Mouse (Mus musculus) duodenum, adult 2 months (tissue): Measurements from ENCODE around the gene Mrpl49. TPM values are rescaled to one million over a fixed set of nuclear protein-coding genes. Genes with fewer than 3 reads are reported as not detected.

ENCODE experiments used
- polyA plus RNA-seq: library from polyadenylated mRNA; depleted of rRNA; stranded (reverse); fragments of >200 nt; gene quantifications from 2 replicates; pipeline ENCODE4 v1.2.3, GENCODE M21; 2012; ENCODE audit warnings: low replicate concordance; rRNA removed

Mrpl49 gene
- polyA plus RNA-seq, result 11.4 and 11.7 TPM in 2 replicates

DNA sequence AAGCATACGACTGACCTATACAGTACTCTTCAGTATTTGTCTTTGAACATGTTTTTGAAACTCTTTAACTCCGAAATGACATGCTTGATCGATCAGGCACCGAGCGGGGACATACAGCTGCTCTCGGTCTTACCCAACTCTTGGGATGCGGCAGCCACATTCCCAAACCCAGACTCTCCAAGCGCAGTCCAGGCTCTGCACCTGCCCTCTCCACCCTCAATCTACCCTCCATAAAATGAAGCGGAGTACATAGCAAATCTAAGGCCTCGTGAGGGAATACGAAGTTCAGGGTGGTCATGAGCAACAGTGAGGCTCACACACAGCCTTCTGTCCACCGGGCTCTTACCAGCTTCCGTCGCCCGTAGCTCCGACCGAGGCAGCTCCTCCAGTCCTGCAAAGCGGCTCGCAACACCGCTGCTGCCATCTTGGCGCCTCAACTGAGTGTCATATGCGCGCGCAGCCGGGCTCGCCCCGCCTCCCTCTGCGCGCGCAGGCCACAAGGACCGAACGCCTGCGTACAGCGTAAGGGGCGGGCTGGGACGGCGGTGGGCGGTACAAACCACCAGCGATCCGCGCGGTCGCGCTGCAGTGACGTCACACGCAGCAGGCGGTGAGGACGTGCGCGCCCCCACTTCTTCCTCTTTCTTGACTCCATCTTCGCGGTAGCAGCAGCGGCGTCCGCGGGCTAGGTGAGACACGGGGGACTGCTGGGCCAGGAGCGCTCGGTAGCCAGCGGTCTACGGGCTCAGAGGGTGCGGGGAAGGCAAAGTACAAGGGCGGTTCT lies at the start of gene Mrpl49, which contains the start of gene Fau:
Gene Mrpl49 (minus strand): TSS at position 473 of the 784 bp plus-strand sequence.
Gene Fau (plus strand): TSS at position 532 of the 784 bp plus-strand sequence.

DNA sequence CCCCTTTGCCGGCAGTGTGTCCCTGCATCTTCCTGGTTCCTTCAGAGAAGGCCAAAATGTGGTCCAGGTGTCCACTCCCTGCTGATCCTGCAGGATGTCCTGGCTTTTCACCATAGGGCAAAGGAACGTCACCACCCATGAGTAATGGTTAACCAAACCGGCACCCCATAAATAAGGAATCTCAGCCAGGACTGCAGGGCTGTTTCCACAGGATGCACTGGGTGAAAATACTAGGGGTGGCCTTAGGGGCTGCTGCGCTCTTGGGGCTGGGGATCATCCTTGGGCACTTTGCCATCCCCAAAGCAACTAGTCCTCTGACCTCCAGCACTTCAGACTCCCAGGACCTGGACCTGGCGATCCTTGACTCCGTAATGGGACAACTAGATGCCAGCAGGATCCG lies 48.0 kb upstream of the Mrpl49 start, which contains the start of gene Naaladl1:
Gene Naaladl1 (plus strand): TSS at position 197 of the 400 bp plus-strand sequence.

DNA sequence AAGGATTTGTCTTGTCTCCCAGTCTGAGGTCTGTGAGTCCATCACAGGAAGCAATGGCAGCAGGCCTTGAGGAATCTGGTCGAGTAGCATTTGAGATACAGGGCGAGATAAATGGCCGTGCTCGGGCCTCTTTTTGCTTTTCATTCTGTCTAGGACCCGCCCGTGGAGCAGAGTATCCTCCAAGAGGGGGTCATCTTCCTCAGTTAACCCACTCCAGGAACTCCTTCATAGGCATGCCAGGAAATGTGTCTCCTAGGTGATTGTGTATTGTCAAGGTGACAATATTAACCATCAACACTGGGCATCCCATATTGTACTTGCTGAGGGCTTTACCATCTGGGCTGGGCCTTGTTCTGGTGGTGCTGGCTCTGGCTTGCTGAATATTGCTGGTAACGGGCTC lies 36.5 kb upstream of the Mrpl49 start, which contains the start of gene AC131692.1:
Gene AC131692.1 (plus strand): TSS at position 301 of the 400 bp plus-strand sequence.

DNA sequence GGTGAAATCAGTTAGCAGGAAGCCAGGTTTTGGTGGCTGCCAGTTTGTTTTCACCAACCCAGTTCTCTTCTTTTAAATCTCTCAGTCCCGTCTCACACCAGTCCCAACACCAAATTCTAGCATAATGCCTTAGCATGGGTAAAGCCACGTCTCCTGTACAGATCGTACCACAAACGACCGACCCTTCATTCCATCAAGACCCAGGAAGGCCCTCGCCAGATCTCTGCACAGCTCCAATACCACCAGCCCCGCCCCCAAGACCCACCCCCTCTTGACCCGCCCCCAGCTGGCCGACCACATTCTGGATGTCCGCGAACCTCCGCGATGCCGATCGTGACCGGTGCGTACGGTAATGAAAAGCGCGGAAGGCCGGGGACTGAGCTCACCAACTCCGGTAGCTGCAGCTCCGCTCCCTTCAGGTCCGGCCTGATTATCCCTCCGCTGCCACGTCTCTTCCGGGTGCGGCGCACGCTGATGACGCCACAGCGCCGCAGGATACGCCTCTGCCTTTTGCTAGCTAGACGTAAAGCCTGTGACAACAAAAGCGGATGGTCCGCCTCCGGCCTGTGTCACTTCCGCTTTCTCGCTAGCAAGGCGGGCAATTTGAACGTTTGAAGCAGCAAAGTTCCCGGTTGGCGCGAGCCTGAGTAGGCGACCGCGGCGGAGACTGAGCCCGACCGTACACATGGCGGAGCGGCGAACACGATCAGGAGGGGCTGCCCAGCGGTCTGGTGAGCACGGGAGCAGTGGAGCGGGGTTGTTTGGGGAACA lies 27.1 kb upstream of the Mrpl49 start, which contains the start of the genes Zfpl1 and Cdca5:
Gene Zfpl1 (minus strand): TSS at position 479 of the 771 bp plus-strand sequence.
Gene Cdca5 (plus strand): TSS at position 506 of the 771 bp plus-strand sequence.

DNA sequence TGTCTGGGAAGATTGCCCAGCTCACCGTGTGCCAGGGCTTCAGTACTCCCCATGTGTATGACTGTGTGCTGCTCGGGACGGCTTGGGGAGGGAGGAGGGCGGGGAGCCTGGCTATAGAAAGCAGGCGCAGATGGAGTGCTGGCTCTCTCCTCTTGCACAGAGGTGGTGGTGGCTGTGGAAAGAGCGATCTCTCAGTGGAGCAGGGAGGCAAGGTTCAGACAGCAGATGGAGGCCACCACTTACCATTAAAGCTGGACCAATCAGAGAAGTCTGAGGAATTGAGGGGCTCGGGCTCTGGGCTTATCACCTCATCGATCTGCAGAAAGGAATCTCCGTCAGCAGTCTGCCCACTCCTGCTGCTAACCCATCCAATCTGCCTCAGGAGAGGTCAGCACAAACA lies 24.6 kb upstream of the Mrpl49 start, which contains the start of gene Gm28374:
Gene Gm28374 (minus strand): TSS at position 101 of the 400 bp plus-strand sequence.

DNA sequence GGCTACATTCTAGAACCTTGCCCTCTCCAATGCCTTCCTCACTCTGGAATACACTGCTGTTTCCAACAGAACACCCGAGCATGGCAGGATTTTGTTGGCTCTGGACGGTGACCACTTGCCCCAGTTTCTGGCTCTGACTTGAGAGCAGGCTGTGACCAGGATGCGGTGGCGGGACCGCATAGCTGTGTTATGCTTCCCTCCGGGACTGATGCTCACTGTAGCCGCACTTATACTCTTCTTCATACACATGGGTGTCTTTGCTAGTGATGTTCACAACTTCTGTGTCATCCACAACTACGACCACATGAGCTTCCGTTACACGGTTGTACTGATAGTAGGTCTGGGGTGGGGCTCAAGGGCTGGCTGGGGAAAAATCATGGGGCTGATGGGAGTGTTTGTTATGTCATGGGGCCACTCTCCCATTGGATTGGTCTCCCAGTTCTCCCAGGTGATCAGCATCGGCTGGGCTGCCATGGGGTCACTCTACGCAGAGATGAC lies 22.4 kb upstream of the Mrpl49 start, which contains the start of gene Tmem262:
Gene Tmem262 (plus strand): TSS at position 51 of the 498 bp plus-strand sequence.

DNA sequence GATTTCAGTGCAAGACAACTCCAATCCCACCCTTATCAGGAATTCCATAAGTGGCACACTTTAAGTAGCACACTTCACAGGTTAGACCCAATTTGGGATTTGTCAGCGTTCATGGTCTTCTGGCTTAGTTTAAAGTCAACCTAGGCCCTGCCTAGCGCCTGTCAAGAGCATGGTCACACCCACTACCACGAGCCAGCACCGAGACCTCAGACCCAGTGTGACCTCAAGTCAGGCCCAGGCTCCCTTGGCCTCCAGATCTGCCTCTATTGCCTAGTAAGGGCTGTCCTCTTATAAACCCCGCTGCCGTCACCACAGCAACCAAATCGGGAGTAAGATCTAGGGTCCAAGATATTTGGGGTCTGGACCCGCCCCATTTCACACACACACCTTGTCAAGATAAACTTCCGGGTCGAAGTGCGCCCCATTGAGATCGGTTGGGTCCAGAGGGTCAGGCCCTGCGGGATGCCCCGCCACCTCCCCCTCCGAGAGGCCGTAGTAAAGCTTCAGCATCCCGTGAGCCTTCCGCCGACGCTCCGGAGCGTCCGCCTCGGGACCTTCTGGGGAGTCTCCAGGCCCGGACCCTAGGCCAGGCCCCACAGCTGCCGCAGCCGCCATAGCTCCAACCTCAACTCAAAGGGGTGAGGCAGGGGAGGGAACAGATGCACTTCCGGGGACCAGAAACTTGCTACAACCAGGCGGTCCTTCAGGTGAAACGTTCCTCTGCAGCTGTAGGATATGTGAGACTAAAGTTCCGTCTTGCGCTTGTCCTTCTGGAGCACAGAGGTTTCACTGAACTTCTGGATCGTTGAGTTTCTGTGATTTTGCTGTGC lies 19.2 kb upstream of the Mrpl49 start, which contains the start of gene Vps51:
Gene Vps51 (minus strand): TSS at position 668 of the 830 bp plus-strand sequence.

DNA sequence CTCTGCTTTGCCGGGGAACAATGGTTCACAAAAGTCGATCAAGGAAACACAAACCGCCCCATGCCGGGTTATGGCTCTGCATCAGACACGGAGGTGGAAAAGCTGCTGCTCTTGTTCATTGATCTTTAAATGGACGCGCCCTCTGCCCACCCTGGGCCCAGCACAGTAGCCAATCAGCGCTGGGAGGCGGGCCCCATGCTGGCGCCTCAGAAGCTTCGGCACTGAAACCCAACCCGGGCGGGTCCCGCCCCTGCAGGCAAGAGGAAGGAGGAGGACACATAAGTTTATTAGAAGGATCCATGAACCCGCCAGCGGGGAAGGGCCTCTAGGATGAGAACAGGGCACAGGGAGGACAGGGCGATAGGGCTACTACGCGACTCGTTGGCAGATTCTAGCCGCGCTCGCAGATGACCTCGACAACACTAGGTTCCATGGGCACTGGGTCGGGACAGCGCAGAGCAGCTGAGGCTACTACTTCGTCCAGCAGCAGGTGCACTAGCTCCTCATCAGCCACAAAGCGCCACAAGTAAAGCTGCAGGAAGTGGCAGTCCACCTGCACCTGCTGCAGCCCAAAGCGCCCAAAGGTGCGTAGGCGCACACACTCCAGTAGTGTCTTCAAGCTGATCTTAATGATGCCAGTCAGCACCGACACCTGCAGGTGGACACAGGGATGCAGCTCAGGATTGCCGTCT lies 10.3 kb upstream of the Mrpl49 start, which contains the start of gene Tm7sf2:
Gene Tm7sf2 (minus strand): TSS at position 650 of the 692 bp plus-strand sequence.

DNA sequence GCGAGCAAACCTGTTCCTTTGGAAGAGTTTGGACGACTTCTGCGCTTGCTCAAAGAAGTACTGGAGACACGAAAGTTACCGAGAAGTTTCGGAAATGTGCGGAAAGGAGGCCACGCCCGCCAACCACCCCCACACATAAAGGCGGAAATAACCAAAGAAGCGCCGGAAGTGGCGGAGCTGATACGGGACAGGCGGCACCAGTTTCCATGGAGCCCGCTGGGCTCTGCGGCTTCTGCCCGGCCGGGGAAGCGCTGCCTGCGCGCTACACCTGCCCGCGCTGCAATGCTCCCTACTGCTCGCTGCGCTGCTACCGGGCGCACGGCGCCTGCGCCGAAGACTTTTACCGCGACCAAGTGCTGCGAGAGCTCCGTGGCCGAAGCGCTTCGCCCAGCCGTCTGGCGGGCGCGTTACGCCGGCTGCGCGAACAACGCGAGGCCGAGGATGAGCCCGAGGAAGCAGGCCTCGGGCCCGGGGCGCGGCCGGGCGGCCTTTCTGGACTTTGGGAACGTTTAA lies 3.5 kb upstream of the Mrpl49 start, which contains the start of gene Znhit2:
Gene Znhit2 (plus strand): TSS at position 172 of the 513 bp plus-strand sequence.

DNA sequence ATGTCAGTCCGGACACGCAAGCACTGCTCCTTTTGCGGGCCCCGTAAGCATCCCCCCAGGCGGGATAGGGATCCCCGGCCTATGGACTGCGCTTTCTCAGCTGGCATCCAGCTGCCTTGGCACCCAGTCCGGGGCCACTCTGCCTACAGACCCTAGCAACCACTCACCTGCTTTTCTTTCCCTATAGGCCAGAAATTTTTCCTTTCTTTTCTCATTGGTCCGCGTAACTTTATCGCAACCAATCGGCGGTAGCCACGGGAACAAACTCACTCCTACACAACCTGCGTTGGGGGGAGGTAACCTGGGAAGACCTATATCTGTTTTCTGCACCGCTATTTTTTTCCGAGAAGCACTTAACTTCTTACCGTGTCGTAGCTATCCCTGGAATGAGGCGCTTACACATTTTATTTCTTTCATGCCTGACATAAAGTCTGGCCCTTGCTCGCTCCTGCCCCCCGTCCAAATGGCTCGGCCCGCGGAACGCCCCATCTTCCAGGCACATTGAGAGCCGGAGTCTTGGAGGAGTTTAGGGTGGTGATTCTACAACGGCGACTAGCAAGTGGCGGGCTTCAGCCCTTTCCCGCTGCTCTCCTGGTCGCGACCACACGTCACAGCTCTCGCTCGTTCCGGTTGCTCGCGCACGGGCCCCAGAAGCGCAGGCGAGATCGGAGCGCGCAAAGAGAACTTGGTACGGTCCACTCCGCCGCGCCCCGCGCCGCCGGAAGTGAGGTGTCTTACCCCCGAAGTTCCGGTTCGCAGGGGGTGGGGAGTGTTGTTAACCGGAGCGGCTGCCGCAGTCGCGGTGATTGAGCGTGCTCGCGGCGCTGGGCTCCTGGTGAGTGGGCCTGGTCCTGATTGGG lies 11.1 kb downstream of the Mrpl49 start, which contains the start of gene Syvn1:
Gene Syvn1 (plus strand): TSS at position 283 of the 860 bp plus-strand sequence.

DNA sequence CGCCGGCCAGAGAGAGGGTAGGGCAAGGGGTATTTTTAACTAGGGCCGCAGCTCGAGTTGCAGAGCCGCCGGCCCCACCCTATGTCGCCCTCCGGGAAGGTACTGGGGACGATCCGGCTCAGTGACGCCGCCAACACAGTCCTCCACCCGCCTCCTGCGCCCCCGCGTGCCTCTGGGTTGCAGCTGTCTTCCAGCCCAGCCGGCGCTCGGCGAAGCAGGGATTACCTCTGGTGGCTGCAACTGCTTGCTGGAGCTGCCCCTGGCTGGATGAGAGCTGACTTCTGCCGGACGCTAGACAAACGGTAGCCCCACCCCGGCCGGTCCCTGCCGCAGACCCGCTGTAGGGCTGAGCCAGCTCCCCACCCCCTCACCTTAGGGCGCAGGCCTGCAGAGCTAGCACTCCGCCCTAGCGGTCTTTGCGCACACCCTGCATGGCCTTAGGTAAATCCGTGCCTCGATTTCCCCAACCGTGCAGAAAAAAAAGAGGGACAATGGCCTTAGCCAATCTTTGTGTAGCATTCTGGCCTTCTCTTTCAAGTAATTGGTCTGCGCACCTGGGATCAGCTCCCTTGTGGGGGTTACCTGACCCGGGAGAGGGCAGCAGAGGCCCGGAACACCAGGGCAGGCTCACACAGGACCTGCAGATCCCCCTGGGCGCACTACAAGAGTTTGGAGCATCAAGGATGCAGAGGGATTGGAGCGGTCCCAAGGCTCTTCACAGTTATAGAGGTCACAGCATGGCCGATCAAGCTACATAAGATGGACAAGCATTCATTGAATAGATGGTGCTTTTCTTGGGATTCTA lies 41.9 kb downstream of the Mrpl49 start, which contains the start of gene Capn1:
Gene Capn1 (minus strand): TSS at position 387 of the 805 bp plus-strand sequence.

Other genes with a start within 250 kb of the Mrpl49 start
- gene Frmd8, start 182.5 kb downstream of the Mrpl49 start, polyA plus RNA-seq, result 28.3 and 53.0 TPM in 2 replicates
- 349 and 397 TPM in 2 replicates for gene Slc25a45, start 180.0 kb downstream of the Mrpl49 start, polyA plus RNA-seq
- 1.5 and 2.8 TPM in 2 replicates for gene Tigd3, start 163.6 kb downstream of the Mrpl49 start, polyA plus RNA-seq
- gene Dpf2, start 144.8 kb downstream of the Mrpl49 start, polyA plus RNA-seq, result 46.6 and 58.0 TPM in 2 replicates
- gene Cdc42ep2, start 133.0 kb downstream of the Mrpl49 start, polyA plus RNA-seq, result 9.9 and 31.6 TPM in 2 replicates
- 29.4 and 31.2 TPM in 2 replicates for gene Pola2, start 93.6 kb downstream of the Mrpl49 start, polyA plus RNA-seq
- gene Slc22a20, start 71.6 kb downstream of the Mrpl49 start, polyA plus RNA-seq, result not detected in 2 replicates
- 53.6 and 106 TPM in 2 replicates for gene Capn1, start 41.9 kb downstream of the Mrpl49 start, polyA plus RNA-seq
- 87.1 and 103 TPM in 2 replicates for gene Syvn1, start 11.2 kb downstream of the Mrpl49 start, polyA plus RNA-seq
- 1,687 and 2,398 TPM in 2 replicates for gene Fau, start 59 bp upstream of the Mrpl49 start, polyA plus RNA-seq
- gene Znhit2, start 3.4 kb upstream of the Mrpl49 start, polyA plus RNA-seq, result 63.5 and 115 TPM in 2 replicates
- 57.9 and 67.5 TPM in 2 replicates for gene Tm7sf2, start 10.6 kb upstream of the Mrpl49 start, polyA plus RNA-seq
- 42.6 and 68.1 TPM in 2 replicates for gene Vps51, start 19.4 kb upstream of the Mrpl49 start, polyA plus RNA-seq
- not detected in 2 replicates for gene Tmem262, start 22.2 kb upstream of the Mrpl49 start, polyA plus RNA-seq
- gene Gm28374, start 24.5 kb upstream of the Mrpl49 start, polyA plus RNA-seq, result 0.21 and 0.28 TPM in 2 replicates
- 103 and 136 TPM in 2 replicates for gene Zfpl1, start 27.2 kb upstream of the Mrpl49 start, polyA plus RNA-seq
- gene Cdca5, start 27.2 kb upstream of the Mrpl49 start, polyA plus RNA-seq, result 2.0 and 2.6 TPM in 2 replicates
- not detected in 2 replicates for gene AC131692.1, start 36.6 kb upstream of the Mrpl49 start, polyA plus RNA-seq
- gene Naaladl1, start 48.0 kb upstream of the Mrpl49 start, polyA plus RNA-seq, result 39.6 and 913 TPM in 2 replicates
- gene Sac3d1, start 60.9 kb upstream of the Mrpl49 start, polyA plus RNA-seq, result 53.0 and 57.0 TPM in 2 replicates
- gene Snx15, start 70.5 kb upstream of the Mrpl49 start, polyA plus RNA-seq, result 52.8 and 64.5 TPM in 2 replicates
- 76.0 and 120 TPM in 2 replicates for gene Batf2, start 83.2 kb upstream of the Mrpl49 start, polyA plus RNA-seq
- 116 and 148 TPM in 2 replicates for gene Arl2, start 83.8 kb upstream of the Mrpl49 start, polyA plus RNA-seq
- gene Majin, start 126.6 kb upstream of the Mrpl49 start, polyA plus RNA-seq, result 0.43 and 0.57 TPM in 2 replicates
- gene Gpha2, start 168.6 kb upstream of the Mrpl49 start, polyA plus RNA-seq, result 0.25 and 1.1 TPM in 2 replicates
- gene Ppp2r5b, start 178.1 kb upstream of the Mrpl49 start, polyA plus RNA-seq, result 69.7 and 212 TPM in 2 replicates
- 57.3 and 66.7 TPM in 2 replicates for gene Atg2a, start 183.9 kb upstream of the Mrpl49 start, polyA plus RNA-seq
- gene Ehd1, start 218.9 kb upstream of the Mrpl49 start, polyA plus RNA-seq, result 468 and 699 TPM in 2 replicates
- 35.7 and 40.2 TPM in 2 replicates for gene Cdc42bpg, start 248.7 kb upstream of the Mrpl49 start, polyA plus RNA-seq